Mouse (Mus musculus): Measurements from ENCODE around the gene Scd4.
A peak's percentile ranks its signal among the peaks of the same experiment; 100 is the strongest.

The Scd4 gene

GRCm38 (mm10) chr19:44380065-44380464 lies 47.2 kb downstream of the Scd4 start:
- DNase-seq (ENCODE audit: low spot score), result no peak

GRCm38 (mm10) chr19:44382682-44383321 lies 49.9 kb downstream of the Scd4 start:
- no peak for DNase-seq (ENCODE audit: low spot score)

- DNase-seq (ENCODE audit: low spot score), result no peak
Observed at GRCm38 (mm10) chr19:44385887-44386498, 53.1 kb downstream of the Scd4 start.

GRCm38 (mm10) chr19:44387089-44387671 lies 54.3 kb downstream of the Scd4 start:
- no peak for DNase-seq (ENCODE audit: low spot score)

GRCm38 (mm10) chr19:44387746-44388474 lies 55.0 kb downstream of the Scd4 start:
- no peak for DNase-seq (ENCODE audit: low spot score)

- peak; percentile 91 for DNase-seq (ENCODE audit: low spot score)
Observed at GRCm38 (mm10) chr19:44388475-44389428, 55.9 kb downstream of the Scd4 start.

- no peak for DNase-seq (ENCODE audit: low spot score)
Observed at GRCm38 (mm10) chr19:44389507-44389906, 56.6 kb downstream of the Scd4 start.

- no peak for DNase-seq (ENCODE audit: low spot score)
Observed at GRCm38 (mm10) chr19:44391856-44392255, 59.0 kb downstream of the Scd4 start.

GRCm38 (mm10) chr19:44392339-44393009 lies 59.6 kb downstream of the Scd4 start:
- no peak for DNase-seq (ENCODE audit: low spot score)

GRCm38 (mm10) chr19:44393962-44394422 lies 61.1 kb downstream of the Scd4 start:
- DNase-seq (ENCODE audit: low spot score), result no peak

GRCm38 (mm10) chr19:44394972-44395371 lies 62.1 kb downstream of the Scd4 start:
- no peak for DNase-seq (ENCODE audit: low spot score)

Measured in ovary, postnatal 36 days (tissue).